In the genomic region with DNA sequence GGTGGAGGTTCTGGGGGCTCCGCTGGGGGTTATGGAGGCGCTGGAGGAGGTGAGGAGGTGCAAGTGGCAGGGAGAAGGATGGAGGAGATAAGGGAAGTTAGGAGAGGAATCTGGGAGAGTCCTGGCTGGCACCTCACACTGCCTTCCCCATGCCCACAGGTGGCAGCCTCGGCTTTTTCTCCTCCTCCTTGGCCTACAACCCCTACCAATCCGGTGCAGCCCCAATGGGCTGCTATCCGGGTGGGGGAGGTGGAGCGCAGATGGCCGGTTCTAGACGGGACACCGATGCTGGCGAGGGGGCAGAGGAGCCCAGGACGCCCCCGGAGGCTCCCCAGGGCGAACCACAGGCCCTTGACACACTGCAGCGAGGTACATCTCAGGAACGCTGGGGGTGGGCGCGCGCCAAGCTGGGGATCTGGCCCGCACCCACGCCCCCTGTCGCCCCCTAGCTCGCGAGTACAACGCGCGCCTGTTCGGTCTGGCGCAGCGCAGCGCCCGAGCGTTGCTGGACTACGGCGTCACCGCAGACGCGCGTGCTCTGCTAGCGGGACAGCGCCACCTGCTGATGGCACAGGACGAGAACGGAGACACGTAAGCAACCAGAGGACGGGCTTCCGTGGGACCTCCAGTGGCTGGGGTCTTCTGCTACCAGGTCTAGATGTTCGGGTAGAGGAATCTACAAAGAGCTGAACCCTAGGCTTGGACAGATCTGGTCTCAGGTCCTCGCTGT, we compare ENCODE assay signal across 7 mouse cellular contexts. TPM values are rescaled to one million over a fixed set of nuclear protein-coding genes. Genes with fewer than 3 reads are reported as not detected.
DNase-seq lines count a peak whose midpoint lies in the region; ATAC-seq lines count a peak whose summit lies in the region.

No protein-coding gene starts in this region.

- H3K4me3 ChIP-seq in intestine, embryonic 16.5 days (ENCODE audit: low read length) = peak overlapping the region; percentile 47
- peak overlapping the region; percentile 32 for H3K4me3 ChIP-seq in limb, embryonic 11.5 days (ENCODE audit: low read depth, low read length)
- peak overlapping the region; percentile 43 for H3K4me3 ChIP-seq in midbrain, embryonic 13.5 days (replicated peaks)

- peak overlapping the region; percentile 68 for H3K9ac ChIP-seq in intestine, embryonic 16.5 days (ENCODE audit: low read depth, low read length)
- 0 out of 2 replicates have a peak overlapping the region, but pooled peaks have one; percentile 28 for H3K9ac ChIP-seq in limb, embryonic 11.5 days (ENCODE audit: low read length)
- H3K9ac ChIP-seq in midbrain, embryonic 13.5 days (replicated peaks) = peak overlapping the region; percentile 71

- peaks cover 6% of the 10 kb centered on the region; the same call in 1 of the 2 replicates for H3K27me3 ChIP-seq in intestine, embryonic 16.5 days (replicated peaks; ENCODE audit: control insufficient read depth, insufficient read depth, low read length)
- peaks cover 22% of the 10 kb centered on the region for H3K27me3 ChIP-seq in limb, embryonic 11.5 days (ENCODE audit: control insufficient read depth, insufficient read depth, low read length)
- peaks cover 65% of the 10 kb centered on the region for H3K27me3 ChIP-seq in midbrain, embryonic 13.5 days

- no peaks in the 10 kb centered on the region for H3K9me3 ChIP-seq in intestine, embryonic 16.5 days (ENCODE audit: control insufficient read depth, low read length)
- H3K9me3 ChIP-seq in limb, embryonic 11.5 days (ENCODE audit: control insufficient read depth, low read length) = no peaks in the 10 kb centered on the region
- no peaks in the 10 kb centered on the region for H3K9me3 ChIP-seq in midbrain, embryonic 13.5 days

- H3K4me2 ChIP-seq in intestine, embryonic 16.5 days (ENCODE audit: low read depth, low read length) = peak overlapping the region; percentile 91
- peak overlapping the region; percentile 74 for H3K4me2 ChIP-seq in limb, embryonic 11.5 days (ENCODE audit: low read depth, severe bottlenecking)
- peak overlapping the region; percentile 80 for H3K4me2 ChIP-seq in midbrain, embryonic 13.5 days (replicated peaks)

- H3K27ac ChIP-seq in intestine, embryonic 16.5 days (ENCODE audit: low read length) = no peak overlapping the region
- H3K27ac ChIP-seq in limb, embryonic 11.5 days (replicated peaks; ENCODE audit: low read depth, low read length) = no peak overlapping the region
- no peak overlapping the region for H3K27ac ChIP-seq in midbrain, embryonic 13.5 days

- WGBS in intestine, embryonic 16.5 days = 3% methylated on average over 47 of the region's 47 CpGs
- 1% methylated on average over 47 of the region's 47 CpGs for WGBS in limb, embryonic 11.5 days
- 1% methylated on average over 43 of the region's 47 CpGs for WGBS in midbrain, embryonic 13.5 days

- H3K4me1 ChIP-seq in intestine, embryonic 16.5 days (ENCODE audit: control insufficient read depth, insufficient read depth, low read length) = peaks cover 20% of the 10 kb centered on the region
- H3K4me1 ChIP-seq in limb, embryonic 11.5 days (ENCODE audit: control insufficient read depth, insufficient read depth, low read length) = peaks cover 9% of the 10 kb centered on the region; the same call in 1 of the 2 replicates
- peaks cover 31% of the 10 kb centered on the region for H3K4me1 ChIP-seq in midbrain, embryonic 13.5 days (replicated peaks)

- peak; percentile 9; the same call in 1 of the 2 replicates for ATAC-seq in intestine, embryonic 16.5 days
- ATAC-seq in limb, embryonic 11.5 days (ENCODE audit: insufficient number of reproducible peaks, low FRiP score, low TSS enrichment, low read depth) = no peak
- ATAC-seq in midbrain, embryonic 13.5 days = peak; percentile 63

- peak; percentile 87 for DNase-seq in adrenal gland, postnatal 25 days
- DNase-seq in embryo, embryonic 11 days = peak; percentile 95
- peak; percentile 75 to 90 for DNase-seq in gastrocnemius, postnatal 4 days (ENCODE audit: low spot score in 2 of 2)
- peak; percentile 95 for DNase-seq in limb, embryonic 11.5 days (ENCODE audit: low spot score)
- peak; percentile 70 to 87 for DNase-seq in spleen, adult 18-20 months

- H3K36me3 ChIP-seq in intestine, embryonic 16.5 days (ENCODE audit: control insufficient read depth, insufficient read depth, low read length) = 0 out of 2 replicates have a peak, but pooled peaks cover 8% of the 10 kb centered on the region
- H3K36me3 ChIP-seq in limb, embryonic 11.5 days (ENCODE audit: control insufficient read depth, insufficient read depth, low read length) = no peaks in the 10 kb centered on the region; the same call in 1 of the 2 replicates
- peaks cover 34% of the 10 kb centered on the region for H3K36me3 ChIP-seq in midbrain, embryonic 13.5 days

RNA-seq across cellular contexts. Expression of gene Nfkb2, which starts 4.8 kb away (rescaled TPM):
- total RNA-seq in adrenal gland, postnatal 25 days (2021) = 42.4 and 44.3 TPM in 2 replicates
- 10 to 100 TPM; 19.0 to 20.2 TPM for total RNA-seq in gastrocnemius, postnatal 4 days (2021)
- polyA plus RNA-seq in intestine, embryonic 16.5 days (2015; fragmentation: Nextera tagmentation; extraction: Ambion mirVana) = 9.1 and 9.8 TPM in 2 replicates
- polyA plus RNA-seq in limb, embryonic 11.5 days (2014; fragmentation: Nextera tagmentation; extraction: Ambion mirVana) = 6.8 and 7.0 TPM in 2 replicates
- polyA plus RNA-seq in midbrain, embryonic 13.5 days (2015; fragmentation: Nextera tagmentation; extraction: Ambion mirVana) = 1.8 and 2.3 TPM in 2 replicates

RNA-seq across cellular contexts. Expression of gene Psd, which starts 18.1 kb away (rescaled TPM):
- total RNA-seq in adrenal gland, postnatal 25 days (2021) = 8.6 and 12.7 TPM in 2 replicates
- total RNA-seq in gastrocnemius, postnatal 4 days (2021) = 1 to 10 TPM; 2.0 to 2.9 TPM
- 13.2 and 13.6 TPM in 2 replicates for polyA plus RNA-seq in intestine, embryonic 16.5 days (2015; fragmentation: Nextera tagmentation; extraction: Ambion mirVana)
- 1.3 and 1.7 TPM in 2 replicates for polyA plus RNA-seq in limb, embryonic 11.5 days (2014; fragmentation: Nextera tagmentation; extraction: Ambion mirVana)
- 61.7 and 69.0 TPM in 2 replicates for polyA plus RNA-seq in midbrain, embryonic 13.5 days (2015; fragmentation: Nextera tagmentation; extraction: Ambion mirVana)

RNA-seq across cellular contexts. Expression of gene Fbxl15, which starts 19.1 kb away (rescaled TPM):
- total RNA-seq in adrenal gland, postnatal 25 days (2021) = 9.8 and 13.4 TPM in 2 replicates
- 1 to 10 TPM; 4.4 to 5.1 TPM for total RNA-seq in gastrocnemius, postnatal 4 days (2021)
- polyA plus RNA-seq in intestine, embryonic 16.5 days (2015; fragmentation: Nextera tagmentation; extraction: Ambion mirVana) = 17.3 and 18.9 TPM in 2 replicates
- 10.9 and 15.1 TPM in 2 replicates for polyA plus RNA-seq in limb, embryonic 11.5 days (2014; fragmentation: Nextera tagmentation; extraction: Ambion mirVana)
- polyA plus RNA-seq in midbrain, embryonic 13.5 days (2015; fragmentation: Nextera tagmentation; extraction: Ambion mirVana) = 40.8 and 44.2 TPM in 2 replicates

RNA-seq across cellular contexts. Expression of gene Cuedc2, which starts 29.6 kb away (rescaled TPM):
- 64.1 and 81.8 TPM in 2 replicates for total RNA-seq in adrenal gland, postnatal 25 days (2021)
- total RNA-seq in gastrocnemius, postnatal 4 days (2021) = 100 to 1,000 TPM; 106 to 120 TPM
- polyA plus RNA-seq in intestine, embryonic 16.5 days (2015; fragmentation: Nextera tagmentation; extraction: Ambion mirVana) = 127 and 132 TPM in 2 replicates
- polyA plus RNA-seq in limb, embryonic 11.5 days (2014; fragmentation: Nextera tagmentation; extraction: Ambion mirVana) = 163 and 179 TPM in 2 replicates
- 290 TPM in 2 replicates for polyA plus RNA-seq in midbrain, embryonic 13.5 days (2015; fragmentation: Nextera tagmentation; extraction: Ambion mirVana)

RNA-seq across cellular contexts. Expression of gene Mfsd13a, which starts 32.0 kb away (rescaled TPM):
- total RNA-seq in adrenal gland, postnatal 25 days (2021) = 6.3 and 8.8 TPM in 2 replicates
- 1 to 10 TPM; 1.7 to 2.5 TPM for total RNA-seq in gastrocnemius, postnatal 4 days (2021)
- polyA plus RNA-seq in intestine, embryonic 16.5 days (2015; fragmentation: Nextera tagmentation; extraction: Ambion mirVana) = 16.2 and 16.3 TPM in 2 replicates
- polyA plus RNA-seq in limb, embryonic 11.5 days (2014; fragmentation: Nextera tagmentation; extraction: Ambion mirVana) = 5.3 and 5.7 TPM in 2 replicates
- polyA plus RNA-seq in midbrain, embryonic 13.5 days (2015; fragmentation: Nextera tagmentation; extraction: Ambion mirVana) = 7.8 and 9.2 TPM in 2 replicates
